Mouse (Mus musculus) cerebellum, adult 11 months (tissue): ENCODE measurements around the gene Fry.
"Not testable (repeated sequence)": the region's sequence is repeated elsewhere in the genome, so short reads cannot be mapped to it uniquely, and the experiment has no call there.

ENCODE experiments used
- DNase-seq: peaks from one replicate; pipeline ENCODE4 v3.0.0; 2022

Gene Fry

DNA sequence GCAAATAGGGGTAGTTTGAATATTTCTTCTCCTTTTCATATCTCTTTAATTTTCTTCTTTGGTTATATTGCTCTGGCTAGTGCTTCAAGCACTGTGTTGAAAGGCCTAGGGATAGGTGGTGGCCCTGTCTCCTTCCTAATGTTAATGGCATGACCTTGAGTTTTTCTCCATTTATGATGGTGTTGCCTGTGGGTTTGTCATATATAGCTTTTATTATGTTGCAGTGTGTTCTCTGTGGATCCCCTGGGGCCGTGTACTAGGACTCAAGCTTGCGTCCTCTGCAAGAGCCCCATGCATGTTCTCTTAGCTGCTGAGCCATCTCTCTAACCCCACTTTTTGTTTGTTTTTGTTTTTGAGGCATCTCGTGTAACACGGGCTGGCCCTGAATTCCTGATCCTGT, 358.9 kb downstream of the Fry start:
- DNase-seq, result no peak

DNA sequence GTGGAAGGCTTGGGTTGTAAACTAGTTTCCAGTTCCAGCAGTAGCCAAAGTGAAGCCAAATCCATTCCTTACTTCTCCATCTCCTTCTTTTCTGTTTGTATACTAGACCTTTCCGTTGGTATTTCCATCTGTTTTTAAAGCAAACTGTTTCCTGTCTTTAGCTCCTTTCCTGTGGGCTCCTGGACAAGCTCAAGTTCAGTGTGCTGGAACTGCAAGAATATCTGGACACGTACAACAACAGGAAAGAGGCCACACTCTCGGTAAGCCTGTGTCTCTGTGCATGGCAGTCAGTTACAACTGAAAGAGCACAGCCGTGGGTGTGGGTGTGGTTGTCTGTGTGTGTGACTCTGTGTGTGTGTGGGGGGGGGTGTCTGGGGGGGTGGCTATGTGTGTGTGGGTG, 360.2 kb downstream of the Fry start:
- DNase-seq, result no peak

DNA sequence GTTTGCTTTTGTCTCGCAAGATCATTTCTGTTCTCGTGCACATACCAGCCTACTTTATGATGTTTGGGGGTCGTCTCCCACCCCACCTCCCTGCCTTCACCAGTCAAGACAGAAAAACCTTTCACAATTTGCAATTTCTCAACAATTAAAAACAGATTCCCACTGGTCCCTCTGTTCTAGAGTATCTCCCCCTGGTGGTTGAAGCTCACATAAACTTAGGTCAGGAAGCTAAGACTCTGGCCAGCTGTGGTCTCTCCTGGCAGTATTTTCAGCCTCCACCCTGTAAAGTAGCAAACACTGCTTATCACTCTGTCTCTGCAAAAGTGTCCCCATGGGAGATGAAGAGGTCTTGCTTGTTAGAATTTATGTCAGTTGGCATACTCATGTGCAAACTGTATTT, 366.8 kb downstream of the Fry start:
- DNase-seq, result no peak

DNA sequence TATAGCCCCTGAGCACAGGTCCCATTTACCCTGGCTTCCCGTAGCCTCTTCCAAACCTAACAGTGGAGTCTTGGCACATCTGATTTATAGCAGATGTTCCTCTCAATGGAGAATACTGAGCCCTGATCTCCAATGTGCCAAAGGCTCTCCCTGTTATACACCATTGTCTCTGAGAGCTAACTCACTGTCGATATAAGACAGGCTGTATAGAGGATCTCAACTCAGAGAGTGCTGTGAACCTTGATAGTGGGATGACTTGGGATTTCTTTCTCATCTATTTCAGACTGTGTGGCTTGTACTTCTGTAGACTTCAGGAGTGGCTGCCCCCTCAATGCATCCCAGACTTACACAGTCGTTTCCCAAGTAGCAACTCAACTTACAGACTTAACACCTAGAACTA, 371.8 kb downstream of the Fry start:
- no peak for DNase-seq

DNA sequence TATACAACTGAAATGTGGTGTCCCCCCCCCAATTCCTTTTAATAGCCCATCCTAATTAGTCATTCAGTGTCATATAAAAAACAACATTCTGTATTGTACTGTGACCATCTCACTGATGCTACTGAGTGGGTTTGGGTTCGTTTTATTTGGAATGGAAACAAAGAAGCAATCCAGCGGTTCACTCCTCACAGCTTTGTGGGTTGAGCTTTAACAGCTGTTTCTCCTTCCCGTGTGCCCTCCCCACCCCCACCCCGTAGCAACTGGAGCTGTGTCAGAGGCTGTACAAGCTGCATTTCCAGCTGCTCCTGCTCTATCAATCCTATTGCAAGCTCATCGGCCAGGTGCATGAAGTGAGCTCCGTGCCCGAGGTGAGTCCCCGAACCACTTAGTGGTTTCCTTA, 372.4 kb downstream of the Fry start:
- no peak for DNase-seq

DNA sequence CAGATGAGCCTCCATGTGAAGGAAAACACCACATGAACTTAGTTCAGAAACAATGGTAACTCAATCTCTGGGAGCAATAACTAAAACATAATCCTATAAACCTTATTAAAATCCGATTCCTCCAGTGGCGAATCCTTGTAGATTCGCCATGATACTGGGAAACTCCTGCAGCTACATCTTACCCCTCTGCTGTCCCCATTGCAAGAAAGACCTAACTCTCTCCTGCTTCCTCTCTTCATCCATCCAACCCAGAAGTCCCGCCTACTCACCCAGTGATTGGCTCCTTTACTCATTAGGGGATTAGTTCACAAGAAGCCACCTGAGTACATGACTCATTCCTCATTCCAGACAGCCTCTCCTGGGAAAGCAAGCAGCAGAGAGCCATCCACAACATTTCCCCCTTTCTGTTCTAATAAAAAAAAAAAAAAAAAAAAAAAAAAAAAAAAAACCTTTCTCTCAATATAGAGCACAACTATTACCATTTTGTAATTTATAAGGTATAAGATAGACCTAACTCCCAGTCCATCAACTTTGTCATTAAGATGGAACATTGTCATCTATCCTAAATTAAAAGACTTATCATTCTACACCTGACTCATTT, 373.2 kb downstream of the Fry start:
- not testable (repeated sequence) for DNase-seq

DNA sequence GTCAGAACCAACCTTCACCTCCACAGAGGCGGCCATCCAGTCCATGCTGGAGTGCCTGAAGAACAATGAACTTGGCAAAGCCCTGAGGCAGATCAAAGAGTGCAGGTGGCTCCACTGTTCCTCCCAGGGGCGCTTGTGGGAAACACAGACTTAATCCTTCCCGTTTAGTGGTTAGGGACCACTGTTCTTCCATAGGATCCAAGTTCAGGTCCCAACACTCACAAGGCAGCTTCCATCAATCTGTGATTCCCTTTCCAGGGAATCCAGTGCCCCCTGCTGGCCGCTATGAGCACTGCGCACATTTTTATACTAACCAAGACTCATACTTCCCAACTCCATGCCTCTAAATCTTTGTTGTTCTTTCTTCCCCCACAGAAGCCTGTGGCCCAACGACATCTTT, 377.3 kb downstream of the Fry start:
- peak; percentile 13 for DNase-seq

DNA sequence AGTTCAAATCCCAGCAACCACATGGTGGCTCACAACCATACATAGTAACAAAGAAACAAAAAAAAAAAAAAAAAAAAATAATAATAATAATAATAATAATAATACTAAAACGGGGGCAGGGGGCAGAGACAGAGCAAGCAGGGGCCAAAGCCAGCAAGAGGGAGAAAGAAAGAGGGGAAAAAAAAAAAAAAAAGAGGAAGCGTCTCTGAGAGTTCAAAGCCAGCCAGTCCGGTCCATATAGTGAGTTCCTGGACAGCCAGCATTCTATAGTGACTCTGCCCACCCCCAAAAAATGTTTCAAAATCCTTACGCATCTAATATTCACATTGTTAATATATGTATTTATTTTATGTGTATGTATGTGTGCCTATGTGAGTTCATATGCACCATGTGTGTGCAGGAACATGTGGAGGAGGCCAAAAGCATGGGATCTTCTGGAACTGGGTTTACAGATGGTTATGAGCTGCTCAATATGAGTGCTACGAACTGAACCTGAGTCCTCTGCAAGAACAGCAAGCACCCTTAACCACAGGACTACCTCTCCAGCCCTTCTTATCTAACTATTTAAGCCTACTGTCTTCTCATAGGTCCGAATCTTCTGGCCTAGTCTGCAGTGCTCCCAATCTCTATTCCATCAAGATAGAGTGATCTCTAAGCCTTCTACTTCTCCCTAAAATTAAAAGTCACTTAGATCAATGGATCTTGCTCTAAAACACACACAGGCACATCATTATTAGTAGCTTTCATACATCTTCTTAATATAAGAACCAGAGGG, 392.2 kb downstream of the Fry start:
- no peak for DNase-seq

DNA sequence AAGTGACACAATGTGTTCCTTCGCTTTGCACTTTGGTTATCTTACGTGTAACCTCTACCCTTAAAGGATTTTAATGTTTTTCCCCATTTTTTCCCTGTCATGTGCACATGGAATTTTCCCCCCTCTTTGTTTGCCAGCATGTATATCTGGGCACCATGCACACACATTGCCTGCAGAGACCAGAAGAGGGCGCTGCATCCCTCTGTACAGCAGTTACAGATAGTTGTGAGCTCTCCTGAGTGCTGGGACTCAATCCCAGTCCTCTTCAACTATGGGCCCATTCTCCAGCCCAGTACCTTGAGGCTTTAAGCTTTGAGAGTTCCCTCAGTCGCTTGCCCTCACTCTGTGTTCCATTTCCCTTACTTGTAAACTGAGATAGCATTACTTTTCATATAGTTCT, 394.8 kb downstream of the Fry start:
- DNase-seq, result no peak

DNA sequence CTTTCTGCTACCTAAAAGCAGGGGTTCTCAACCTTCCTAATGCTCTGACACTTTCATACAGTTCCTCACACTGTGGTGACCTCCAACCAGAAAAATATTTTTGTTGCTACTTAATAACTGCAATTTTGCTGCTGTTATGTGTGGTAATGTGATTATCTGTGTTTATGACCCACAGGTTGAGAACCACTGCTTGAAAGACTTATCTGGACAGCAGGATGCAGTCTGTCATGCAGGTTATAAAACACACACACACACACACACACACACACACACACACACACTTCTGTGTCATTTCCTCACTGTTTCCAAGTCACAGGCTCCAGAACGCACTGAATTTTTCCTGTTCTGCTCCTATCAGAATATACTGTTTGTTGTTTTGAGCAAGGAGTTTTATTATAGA, 395.6 kb downstream of the Fry start:
- DNase-seq, result no peak

DNA sequence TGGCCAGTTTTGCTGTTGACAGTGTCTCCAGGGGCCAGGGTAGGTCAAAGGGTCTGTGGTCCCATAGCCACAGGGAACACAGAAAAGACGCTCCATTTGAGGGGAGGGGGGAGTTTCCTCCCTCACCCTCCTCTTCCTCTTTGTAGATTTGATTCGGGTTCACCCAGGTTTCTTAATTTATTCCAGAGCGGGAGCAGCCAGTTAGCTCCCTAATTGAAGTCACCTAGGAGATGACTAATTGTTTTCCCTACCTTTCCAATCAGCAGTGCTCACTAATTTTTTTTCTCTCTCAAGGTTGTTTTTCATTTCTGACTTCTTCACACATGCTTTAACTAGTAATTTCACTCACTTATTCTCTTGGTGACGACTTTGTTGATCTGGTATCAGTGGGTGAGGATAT, 399.6 kb downstream of the Fry start, which contains the start of gene Zar1l:
Gene Zar1l, minus strand, starts transcription at position 101 of the 400 bp plus-strand sequence.
- DNase-seq, result no peak

DNA sequence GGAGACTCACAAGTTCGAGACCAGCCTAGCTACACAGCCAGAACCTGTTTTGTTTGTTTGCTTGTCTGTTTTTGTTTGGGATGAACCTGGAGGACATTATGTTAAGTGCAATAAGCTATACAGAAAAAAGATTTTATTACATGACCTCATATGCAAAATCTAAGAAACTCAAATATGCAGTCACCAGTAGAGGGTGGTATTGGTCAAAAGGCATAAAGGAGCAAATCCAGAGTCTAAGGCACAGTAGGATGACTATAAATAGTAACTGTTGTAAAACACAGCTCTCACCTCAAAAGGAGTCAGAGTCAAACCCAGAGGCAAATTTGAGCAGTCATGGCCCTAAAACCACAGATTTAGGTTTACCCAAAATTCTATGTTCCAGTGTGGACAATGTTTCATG, 401.1 kb downstream of the Fry start:
- no peak for DNase-seq

DNA sequence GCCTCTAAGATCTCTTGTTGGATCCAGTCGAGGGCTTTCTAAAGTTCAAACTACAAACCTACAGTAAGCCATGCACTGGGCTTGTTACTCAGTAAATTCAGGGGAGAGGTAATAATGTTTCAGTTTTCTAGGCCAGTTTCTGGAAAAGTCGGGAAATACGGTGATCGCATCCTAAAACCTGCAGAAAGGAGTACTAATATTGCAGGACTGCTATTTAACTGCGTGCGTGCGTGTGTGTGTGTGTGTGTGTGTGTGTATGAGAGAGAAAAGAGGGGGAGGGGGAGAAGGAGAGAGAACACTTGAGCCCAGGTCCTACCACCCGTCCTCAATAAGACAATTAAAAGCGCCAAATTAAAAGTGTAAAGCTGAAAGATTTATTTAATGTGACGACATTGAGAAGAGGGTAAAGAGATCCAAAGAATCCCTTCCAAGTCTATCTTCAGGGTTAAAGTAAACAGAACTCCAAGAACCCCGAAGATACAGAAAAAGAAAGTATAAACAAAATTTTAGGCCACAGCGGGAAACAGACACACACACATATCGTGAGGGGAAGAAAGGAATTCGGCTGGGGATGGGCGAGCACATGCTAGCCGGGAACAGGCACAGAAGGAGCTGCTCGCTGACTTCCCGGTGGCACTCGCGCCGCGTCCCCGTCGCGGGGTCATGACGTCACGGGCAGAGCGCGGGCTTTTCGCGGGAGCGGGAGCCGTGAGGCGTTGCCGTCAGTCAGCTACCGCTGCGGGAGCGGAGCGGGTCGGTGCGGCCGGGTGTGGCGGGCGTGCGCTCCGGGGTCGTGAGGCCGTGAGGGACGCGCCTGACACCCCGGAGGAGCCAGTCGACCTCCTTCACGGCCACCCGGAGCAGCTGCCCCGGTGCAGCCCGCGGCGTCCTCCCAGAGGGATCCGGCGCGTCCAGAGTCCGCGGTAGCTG, 403.8 kb downstream of the Fry start, which contains the start of gene Brca2:
Gene Brca2, plus strand, starts transcription at position 694 of the 930 bp plus-strand sequence.
- DNase-seq, result peak; percentile 86

DNA sequence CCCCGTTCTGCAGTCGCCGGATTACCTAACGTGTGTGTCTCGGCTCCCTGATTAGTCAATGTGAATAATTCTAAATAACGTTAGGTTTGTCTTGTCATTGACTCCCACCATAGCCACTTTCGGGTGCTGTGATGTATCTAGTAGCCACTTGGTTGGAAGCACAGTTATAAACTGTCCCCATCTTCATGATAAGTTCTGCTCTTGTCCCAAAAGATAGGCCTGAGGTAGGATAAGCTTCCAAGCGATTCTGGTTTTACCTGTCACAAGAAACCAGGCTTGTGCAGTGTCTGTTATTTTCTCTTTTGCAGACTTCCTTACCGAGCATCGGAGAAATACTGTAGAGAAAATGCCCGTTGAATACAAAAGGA, 404.4 kb downstream of the Fry start:
- no peak for DNase-seq

DNA sequence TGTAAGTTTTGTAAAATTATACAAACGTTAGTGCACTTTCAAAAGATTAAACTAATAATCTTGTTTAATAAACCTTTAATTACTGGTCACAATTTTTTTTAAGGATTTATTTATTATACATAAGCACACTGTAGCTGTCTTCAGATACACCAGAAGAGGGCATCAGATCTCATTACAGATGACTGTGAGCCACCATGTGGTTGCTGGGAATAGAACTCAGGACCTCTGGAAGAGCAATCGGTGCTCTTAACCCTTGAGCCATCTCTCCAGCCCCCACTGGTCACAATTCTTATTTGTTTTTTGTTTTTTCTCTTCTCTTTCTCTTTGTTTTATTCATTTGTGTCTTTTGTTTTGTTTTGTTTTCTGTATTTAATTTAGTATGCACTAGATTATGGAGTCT, 406.8 kb downstream of the Fry start:
- no peak for DNase-seq

DNA sequence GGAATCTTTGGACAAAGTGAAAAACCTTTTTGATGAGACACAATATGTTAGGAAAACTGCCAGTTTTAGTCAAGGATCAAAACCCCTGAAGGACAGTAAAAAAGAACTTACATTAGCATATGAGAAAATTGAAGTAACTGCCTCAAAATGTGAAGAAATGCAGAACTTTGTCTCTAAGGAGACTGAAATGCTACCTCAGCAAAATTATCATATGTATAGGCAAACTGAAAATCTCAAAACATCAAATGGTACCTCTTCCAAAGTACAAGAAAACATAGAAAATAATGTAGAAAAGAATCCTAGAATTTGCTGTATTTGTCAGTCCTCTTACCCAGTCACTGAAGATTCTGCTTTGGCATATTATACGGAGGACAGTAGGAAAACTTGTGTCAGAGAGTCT, 422.9 kb downstream of the Fry start:
- DNase-seq, result no peak

DNA sequence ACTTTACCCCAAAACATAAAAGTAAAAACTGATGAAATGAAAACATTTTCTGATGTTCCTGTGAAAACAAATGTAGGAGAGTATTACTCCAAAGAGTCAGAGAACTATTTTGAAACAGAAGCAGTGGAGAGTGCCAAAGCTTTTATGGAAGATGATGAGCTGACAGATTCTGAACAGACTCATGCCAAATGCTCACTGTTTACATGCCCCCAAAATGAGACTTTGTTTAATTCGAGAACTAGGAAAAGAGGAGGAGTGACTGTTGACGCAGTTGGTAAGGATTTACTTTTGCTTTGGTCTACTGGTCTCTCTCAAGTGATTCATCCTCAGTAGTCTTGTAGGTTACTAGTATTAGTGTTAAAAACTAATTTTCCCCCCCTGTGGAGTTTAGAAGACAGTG, 424.7 kb downstream of the Fry start:
- DNase-seq, result no peak
